Mouse (Mus musculus) lung, adult 2 months (tissue): ENCODE results near the gene Ablim1.

ENCODE experiments used
- CTCF ChIP-seq: fragments of 200-500 bp; IDR thresholded peaks from 2 replicates; pipeline ENCODE4 v1.5.1; 2011; ENCODE audit warnings: mild to moderate bottlenecking, low read length, control low read depth; ENCODE audit not compliant: insufficient read depth
- POLR2A ChIP-seq: fragments of 200-500 bp; IDR thresholded peaks from 2 replicates; pipeline ENCODE4 v1.6.1; 2011; ENCODE audit warnings: low read depth, mild to moderate bottlenecking, control low read depth, low read length, borderline replicate concordance; ENCODE audit errors: extremely low read depth

DNA sequence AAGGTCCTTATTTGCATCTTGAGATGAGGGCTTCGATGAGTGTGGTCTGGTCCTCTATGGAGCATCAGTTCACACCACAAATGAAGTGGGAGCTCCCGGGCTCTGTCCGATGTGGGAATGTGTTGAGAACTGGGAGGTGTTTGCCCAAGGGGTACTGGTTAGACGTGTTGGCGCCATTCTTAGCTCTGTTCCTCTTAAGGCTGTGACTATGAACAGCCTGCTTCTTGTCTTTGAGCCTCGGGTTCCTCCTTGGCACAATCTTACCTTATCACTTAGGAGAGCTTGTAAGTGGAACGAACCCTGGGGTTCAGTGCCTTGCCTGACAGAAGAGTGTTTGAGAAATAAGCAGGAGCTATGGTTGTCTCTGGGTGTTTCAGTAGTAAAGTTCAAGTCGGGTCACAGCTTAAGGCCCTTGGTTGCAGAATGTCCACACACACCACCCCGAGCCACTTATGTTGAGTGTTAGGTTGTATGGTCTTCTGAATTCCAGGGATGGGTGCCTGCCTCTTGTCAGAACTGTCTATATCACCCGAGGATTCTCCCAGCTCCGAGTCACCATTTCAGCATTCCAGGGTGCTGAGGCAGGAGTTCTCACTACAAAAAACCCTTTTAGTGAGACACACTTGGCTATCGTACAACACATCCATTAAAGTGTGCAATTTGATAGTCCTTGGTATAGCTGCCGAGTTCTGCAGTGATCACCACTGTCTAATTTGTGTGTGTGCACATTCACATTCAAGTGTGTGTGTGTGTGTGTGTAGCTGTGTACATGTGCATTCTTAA is 131.6 kb downstream of the Ablim1 start:
- TF ChIP-seq POLR2A (no peak), CTCF (no peak)
